Mouse (Mus musculus): ENCODE data around the gene Zfp871.

DNA sequence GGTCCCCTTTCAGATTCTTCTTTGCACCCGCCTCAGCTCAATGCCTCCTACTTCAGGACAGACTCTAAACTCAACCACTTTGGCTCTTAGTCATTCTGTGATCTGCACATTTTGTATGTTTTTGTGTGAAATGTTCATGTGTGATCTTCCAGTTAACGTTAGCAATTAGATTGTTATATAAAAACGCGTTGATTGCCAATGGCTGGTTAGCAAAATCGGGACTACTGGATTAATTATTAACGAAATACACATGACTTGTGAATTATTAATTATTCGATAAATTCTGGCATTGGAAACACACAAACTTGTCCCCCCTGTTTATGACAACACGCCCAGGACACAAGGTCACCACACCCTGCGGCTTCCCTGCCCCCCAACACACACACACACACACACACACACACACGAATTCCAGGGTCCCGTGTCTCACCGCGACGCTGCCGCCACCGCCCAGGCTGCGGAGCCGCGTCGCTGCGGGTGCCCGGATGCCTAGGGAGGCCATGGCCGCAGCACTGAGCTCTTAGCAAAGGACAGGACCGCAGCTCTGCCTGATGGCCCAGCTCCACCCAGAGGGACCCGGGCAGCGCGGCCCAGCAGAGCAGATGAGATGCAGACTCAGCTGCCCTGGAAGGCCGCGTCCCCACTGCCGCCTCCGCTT, 522 bp downstream of the Zfp871 start:
- TF ChIP-seq CTCF (conservative IDR thresholded peaks at IDR 0.05 in 1 of 2, IDR thresholded peaks at IDR 0.05 in 1 of 2; ENCODE audit: low read depth in 2 of 2, low read length in 2 of 2) (no peak), EP300 (IDR thresholded peaks at IDR 0.05; ENCODE audit: low read length) (no peak), HCFC1 (IDR thresholded peaks at IDR 0.05; ENCODE audit: low read depth, low read length) (no peak), POLR2A (IDR thresholded peaks at IDR 0.05; ENCODE audit: low read depth, low read length) (no peak), MAZ (IDR thresholded peaks at IDR 0.05; ENCODE audit: low read depth, low read length) (no peak), MAX (IDR thresholded peaks at IDR 0.05; ENCODE audit: low read length) (no peak), E2F4 (IDR thresholded peaks at IDR 0.05; ENCODE audit: insufficient replicate concordance, low read depth, low read length) (no peak), SIN3A (IDR thresholded peaks at IDR 0.05; ENCODE audit: low read length) (no peak), NELFE (IDR thresholded peaks at IDR 0.05; ENCODE audit: low read depth, low read length) (no peak), ZKSCAN1 (IDR thresholded peaks at IDR 0.05; ENCODE audit: borderline replicate concordance, low read depth, low read length) (no peak), MXI1 (IDR thresholded peaks at IDR 0.05; ENCODE audit: low read depth, low read length) (no peak), CHD1 (IDR thresholded peaks at IDR 0.05; ENCODE audit: low read depth, low read length) (no peak), UBTF (IDR thresholded peaks at IDR 0.05; ENCODE audit: low read depth, low read length) (no peak)

All from CH12.LX (cell line).